Mouse (Mus musculus) layer of hippocampus, adult 9-11 months (tissue): ENCODE measurements around the gene Ube2a.
"Not testable (repeated sequence)": the region's sequence is repeated elsewhere in the genome, so short reads cannot be mapped to it uniquely, and the experiment has no call there.

Source experiments
- DNase-seq: peaks from one replicate; pipeline ENCODE4 v3.0.0; 2022

Ube2a gene

GRCm38 (mm10) chrX:36873765-36874164 is at the start of gene Ube2a, which contains the start of gene C330007P06Rik:
TSS of gene Ube2a (plus strand) at chrX:36873900.
TSS of gene C330007P06Rik (minus strand) at chrX:36874111.
- no peak for DNase-seq

GRCm38 (mm10) chrX:36823932-36824711 is 49.6 kb upstream of the Ube2a start:
- no peak for DNase-seq

- no peak for DNase-seq
Observed at GRCm38 (mm10) chrX:36825032-36825431, 48.7 kb upstream of the Ube2a start.

- no peak for DNase-seq
Observed at GRCm38 (mm10) chrX:36826873-36827272, 46.8 kb upstream of the Ube2a start.

- no peak for DNase-seq
Observed at GRCm38 (mm10) chrX:36830271-36830670, 43.4 kb upstream of the Ube2a start.

- DNase-seq = peak; percentile 27
Observed at GRCm38 (mm10) chrX:36831632-36832031, 42.1 kb upstream of the Ube2a start.

GRCm38 (mm10) chrX:36833397-36834084 is 40.2 kb upstream of the Ube2a start:
- DNase-seq = peak; percentile 31

- DNase-seq = no peak
Observed at GRCm38 (mm10) chrX:36837069-36837676, 36.5 kb upstream of the Ube2a start.

- no peak for DNase-seq
Observed at GRCm38 (mm10) chrX:36839391-36839790, 34.3 kb upstream of the Ube2a start.

- no peak for DNase-seq
Observed at GRCm38 (mm10) chrX:36841698-36842097, 32.0 kb upstream of the Ube2a start.

- DNase-seq = no peak
Observed at GRCm38 (mm10) chrX:36843346-36843990, 30.2 kb upstream of the Ube2a start.

GRCm38 (mm10) chrX:36847152-36847551 is 26.5 kb upstream of the Ube2a start:
- DNase-seq = no peak

GRCm38 (mm10) chrX:36852631-36853030 is 21.1 kb upstream of the Ube2a start:
- DNase-seq = no peak

- peak; percentile 82 for DNase-seq
Observed at GRCm38 (mm10) chrX:36863766-36864608, 9.7 kb upstream of the Ube2a start.

- DNase-seq = no peak
Observed at GRCm38 (mm10) chrX:36864609-36865328, 8.9 kb upstream of the Ube2a start.

- no peak for DNase-seq
Observed at GRCm38 (mm10) chrX:36870372-36870771, 3.3 kb upstream of the Ube2a start.

GRCm38 (mm10) chrX:36874178-36874696 is 537 bp downstream of the Ube2a start:
- DNase-seq = peak; percentile 69

- no peak for DNase-seq
Observed at GRCm38 (mm10) chrX:36874704-36875128, 1.0 kb downstream of the Ube2a start.

- no peak for DNase-seq
Observed at GRCm38 (mm10) chrX:36884719-36885118, 11.0 kb downstream of the Ube2a start.

- DNase-seq = not testable (repeated sequence)
Observed at GRCm38 (mm10) chrX:36898931-36899330, 25.2 kb downstream of the Ube2a start.

- no peak for DNase-seq
Observed at GRCm38 (mm10) chrX:36901655-36902054, 28.0 kb downstream of the Ube2a start.
